ENCODE assay signal across 8 mouse cellular contexts in the genomic region with DNA sequence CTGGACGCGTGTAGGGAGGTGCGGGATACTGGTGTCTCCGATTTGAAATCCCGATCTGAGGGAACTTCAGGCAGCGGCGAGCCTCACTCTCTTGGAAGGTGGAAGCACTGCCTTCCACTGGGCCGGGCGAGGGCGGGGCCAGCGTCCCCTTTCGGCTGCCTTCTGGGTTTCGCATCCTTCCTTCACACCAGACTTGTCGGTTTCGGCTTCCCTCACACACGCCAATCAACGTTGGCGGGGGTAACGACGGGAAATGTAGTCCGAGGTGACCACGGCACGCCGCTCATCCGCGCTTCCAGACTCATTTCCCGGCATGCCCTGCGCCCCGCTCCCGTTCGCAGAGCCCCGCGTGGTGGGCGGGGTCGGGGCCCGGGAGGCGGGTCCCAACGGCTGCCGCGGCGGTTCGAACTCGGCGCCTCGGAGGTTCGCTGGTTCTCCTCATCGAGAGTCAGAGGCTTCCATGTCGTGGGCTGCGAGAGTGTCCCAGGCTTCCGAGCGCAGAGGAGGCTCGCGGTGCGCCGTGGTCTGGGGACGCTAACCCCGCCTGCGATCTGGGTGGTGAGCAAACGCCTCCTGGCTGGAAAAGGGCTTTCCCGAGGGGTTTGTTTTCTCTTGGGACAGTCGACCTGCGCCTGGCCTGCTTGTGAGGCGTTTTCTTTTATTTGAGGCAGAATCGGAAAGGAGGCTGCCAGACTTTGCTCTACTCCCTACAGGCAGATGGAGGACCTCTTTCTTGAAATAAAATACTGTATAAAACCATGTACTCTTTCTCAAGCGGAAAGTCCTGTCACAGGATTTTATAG. TPM values are rescaled to one million over a fixed set of nuclear protein-coding genes. Genes with fewer than 3 reads are reported as not detected.
DNase-seq lines count a peak whose midpoint lies in the region; ATAC-seq and TF ChIP-seq lines count a peak whose summit lies in the region.

A gene (minus strand): TSS at position 180 of the 803 bp plus-strand sequence.
A gene (plus strand): TSS at position 435 of the 803 bp plus-strand sequence.

- intact Hi-C loops in heart, postnatal 10 days (cut with DNase I) = loop anchor here (2.0 to 10.0 kb wide), 3 partner anchors 68 to 532 kb away; a partner anchor contains a TSS

- peaks cover 13% of the 10 kb centered on the region for H3K36me3 ChIP-seq in ES-Bruce4 (ENCODE audit: control insufficient read depth, insufficient read depth, low read length, poor library complexity, severe bottlenecking)
- H3K36me3 ChIP-seq in forebrain, embryonic 13.5 days (ENCODE audit: poor library complexity, severe bottlenecking) = peaks cover 11% of the 10 kb centered on the region; the same call in 1 of the 2 replicates
- H3K36me3 ChIP-seq in liver, postnatal 0 days (replicated peaks; ENCODE audit: insufficient read depth, low read length) = peaks cover 12% of the 10 kb centered on the region
- H3K36me3 ChIP-seq in neural tube, embryonic 14.5 days (ENCODE audit: control insufficient read depth, insufficient read depth, low read length) = peaks cover 4% of the 10 kb centered on the region; the same call in 1 of the 2 replicates

- TF ChIP-seq CTCF in ES-Bruce4 (IDR thresholded peaks at IDR 0.05; ENCODE audit: low read depth, low read length) = no peak
- TF ChIP-seq CTCF in liver, postnatal 0 days (IDR thresholded peaks at IDR 0.05; ENCODE audit: low read depth) = peak; percentile 66

- no peak for TF ChIP-seq EP300 in ES-Bruce4 (IDR thresholded peaks at IDR 0.05; ENCODE audit: insufficient read depth, low read depth, low read length)
- no peak for TF ChIP-seq EP300 in liver, postnatal 0 days (IDR thresholded peaks at IDR 0.05; ENCODE audit: low read depth)

- peak within 1 kb of the TSS; percentile 89 for H3K4me3 ChIP-seq in ES-Bruce4 (ENCODE audit: low read depth, low read length)
- H3K4me3 ChIP-seq in forebrain, embryonic 13.5 days = peak within 1 kb of the TSS; percentile 85
- H3K4me3 ChIP-seq in liver, postnatal 0 days (ENCODE audit: low read depth, low read length) = peak within 1 kb of the TSS; percentile 84
- H3K4me3 ChIP-seq in neural tube, embryonic 14.5 days (ENCODE audit: low read depth, low read length) = peak within 1 kb of the TSS; percentile 91

- peak; percentile 79 for TF ChIP-seq POLR2A in ES-Bruce4 (IDR thresholded peaks at IDR 0.05; ENCODE audit: insufficient read depth, low read length)

- no peaks in the 10 kb centered on the region for H3K27me3 ChIP-seq in ES-Bruce4 (ENCODE audit: control insufficient read depth, insufficient read depth, low read length, poor library complexity, severe bottlenecking)
- no peaks in the 10 kb centered on the region for H3K27me3 ChIP-seq in forebrain, embryonic 13.5 days
- no peaks in the 10 kb centered on the region for H3K27me3 ChIP-seq in liver, postnatal 0 days (ENCODE audit: insufficient read depth, low read length)
- no peaks in the 10 kb centered on the region for H3K27me3 ChIP-seq in neural tube, embryonic 14.5 days (ENCODE audit: control insufficient read depth, insufficient read depth, low read length)

- WGBS in forebrain, embryonic 13.5 days = under 1% methylated on average over 65 of the region's 65 CpGs
- under 1% methylated on average over 65 of the region's 65 CpGs for WGBS in large intestine, adult 2 months
- WGBS in liver, postnatal 0 days (ENCODE audit: insufficient replicate concordance) = under 1% methylated on average over 55 of the region's 65 CpGs
- WGBS in neural tube, embryonic 14.5 days = under 1% methylated on average over 62 of the region's 65 CpGs

- H3K9me3 ChIP-seq in ES-Bruce4 (replicated peaks; ENCODE audit: control insufficient read depth, insufficient read depth, low read length, poor library complexity, severe bottlenecking) = no peaks in the 10 kb centered on the region
- no peaks in the 10 kb centered on the region for H3K9me3 ChIP-seq in forebrain, embryonic 13.5 days (replicated peaks)
- no peaks in the 10 kb centered on the region for H3K9me3 ChIP-seq in liver, postnatal 0 days (ENCODE audit: low read length)
- no peaks in the 10 kb centered on the region for H3K9me3 ChIP-seq in neural tube, embryonic 14.5 days (ENCODE audit: control insufficient read depth, low read length)

- ATAC-seq in cerebellum, adult (ENCODE audit: insufficient number of reproducible peaks, low FRiP score, low TSS enrichment) = peak; percentile 100
- peak; percentile 99 for ATAC-seq in forebrain, embryonic 13.5 days
- peak; percentile 96 for ATAC-seq in liver, postnatal 0 days
- ATAC-seq in neural tube, embryonic 14.5 days (ENCODE audit: low read depth) = peak; percentile 99

- peak within 1 kb of the TSS; percentile 77 for H3K27ac ChIP-seq in ES-Bruce4 (ENCODE audit: insufficient read depth, low read length)
- peak within 1 kb of the TSS; percentile 62 for H3K27ac ChIP-seq in forebrain, embryonic 13.5 days
- H3K27ac ChIP-seq in liver, postnatal 0 days (ENCODE audit: low read depth) = peak within 1 kb of the TSS; percentile 98
- peak within 1 kb of the TSS; percentile 79 for H3K27ac ChIP-seq in neural tube, embryonic 14.5 days (ENCODE audit: low read depth, low read length)

- DNase-seq in heart, postnatal 10 days = peak; percentile 98 to 99
- peak; percentile 98 for DNase-seq in large intestine, adult 2 months (ENCODE audit: low read depth, low spot score)
- peak; percentile 98 for DNase-seq in liver, postnatal 0 days
- DNase-seq in testis, postnatal 10 days (ENCODE audit: low spot score) = peak; percentile 99

- H3K9ac ChIP-seq in ES-Bruce4 (ENCODE audit: low read depth, poor library complexity, severe bottlenecking) = peak within 1 kb of the TSS; percentile 82
- peak within 1 kb of the TSS; percentile 76 for H3K9ac ChIP-seq in forebrain, embryonic 13.5 days
- H3K9ac ChIP-seq in liver, postnatal 0 days (replicated peaks) = peak within 1 kb of the TSS; percentile 87
- H3K9ac ChIP-seq in neural tube, embryonic 14.5 days (replicated peaks; ENCODE audit: low read depth, low read length) = peak within 1 kb of the TSS; percentile 70

- H3K4me1 ChIP-seq in ES-Bruce4 (ENCODE audit: control insufficient read depth, insufficient read depth, low read length) = no peaks in the 10 kb centered on the region
- peaks cover 20% of the 10 kb centered on the region for H3K4me1 ChIP-seq in forebrain, embryonic 13.5 days
- H3K4me1 ChIP-seq in liver, postnatal 0 days (ENCODE audit: insufficient read depth) = peaks cover 8% of the 10 kb centered on the region
- H3K4me1 ChIP-seq in neural tube, embryonic 14.5 days (ENCODE audit: control insufficient read depth, insufficient read depth, low read length) = peaks cover 14% of the 10 kb centered on the region; the same call in 1 of the 2 replicates

- H3K4me2 ChIP-seq in forebrain, embryonic 13.5 days = peak within 1 kb of the TSS; percentile 78
- peak within 1 kb of the TSS; percentile 90 for H3K4me2 ChIP-seq in liver, postnatal 0 days (ENCODE audit: low read depth, low read length)
- H3K4me2 ChIP-seq in neural tube, embryonic 14.5 days (ENCODE audit: low read depth, low read length) = peak within 1 kb of the TSS; percentile 72

RNA-seq across cellular contexts. Expression of the first gene that starts in this region (rescaled TPM):
- 34.3 and 37.0 TPM in 2 replicates for polyA plus RNA-seq in ES-Bruce4 (2011; ENCODE audit: insufficient read depth, insufficient read length, low read depth, missing spikeins)
- 27.4 and 28.0 TPM in 2 replicates for polyA plus RNA-seq in forebrain, embryonic 13.5 days (2015; fragmentation: Nextera tagmentation; extraction: Ambion mirVana)
- total RNA-seq in heart, postnatal 10 days (2021) = 10 to 100 TPM; 25.9 to 39.3 TPM
- polyA plus RNA-seq in large intestine, adult 2 months (2012; rRNA removed) = 23.3 and 44.5 TPM in 2 replicates
- polyA plus RNA-seq in liver, postnatal 0 days (2015; fragmentation: Nextera tagmentation; extraction: Ambion mirVana) = 47.2 and 58.2 TPM in 2 replicates
- polyA plus RNA-seq in neural tube, embryonic 14.5 days (2014; fragmentation: Nextera tagmentation; extraction: Ambion mirVana) = 24.4 and 25.5 TPM in 2 replicates

RNA-seq across cellular contexts. Expression of the second gene that starts in this region (rescaled TPM):
- polyA plus RNA-seq in ES-Bruce4 (2011; ENCODE audit: insufficient read depth, insufficient read length, low read depth, missing spikeins) = 45.3 and 50.2 TPM in 2 replicates
- polyA plus RNA-seq in forebrain, embryonic 13.5 days (2015; fragmentation: Nextera tagmentation; extraction: Ambion mirVana) = 9.1 and 11.4 TPM in 2 replicates
- 1 to 10 TPM; 1.2 to 1.3 TPM for total RNA-seq in heart, postnatal 10 days (2021)
- 0.06 and 0.11 TPM in 2 replicates for polyA plus RNA-seq in large intestine, adult 2 months (2012; rRNA removed)
- 3.7 and 3.9 TPM in 2 replicates for polyA plus RNA-seq in liver, postnatal 0 days (2015; fragmentation: Nextera tagmentation; extraction: Ambion mirVana)
- polyA plus RNA-seq in neural tube, embryonic 14.5 days (2014; fragmentation: Nextera tagmentation; extraction: Ambion mirVana) = 2.0 and 2.2 TPM in 2 replicates

Comparison
In these comparisons a context has a peak if more than half of its experiments do, and no peak if none do; other contexts are left out.
1. Peak in every context shown above with its lines: DNase-seq, ATAC-seq, H3K4me3 ChIP-seq and H3K27ac ChIP-seq.